Mouse (Mus musculus): ENCODE measurements at regions not wholly inside any gene's neighbourhood (a gene's known extent, or its start where the extent isn't known, plus 50 kb on each side); places are given as distances from the start of the nearest gene placed in this dataset.

DNA sequence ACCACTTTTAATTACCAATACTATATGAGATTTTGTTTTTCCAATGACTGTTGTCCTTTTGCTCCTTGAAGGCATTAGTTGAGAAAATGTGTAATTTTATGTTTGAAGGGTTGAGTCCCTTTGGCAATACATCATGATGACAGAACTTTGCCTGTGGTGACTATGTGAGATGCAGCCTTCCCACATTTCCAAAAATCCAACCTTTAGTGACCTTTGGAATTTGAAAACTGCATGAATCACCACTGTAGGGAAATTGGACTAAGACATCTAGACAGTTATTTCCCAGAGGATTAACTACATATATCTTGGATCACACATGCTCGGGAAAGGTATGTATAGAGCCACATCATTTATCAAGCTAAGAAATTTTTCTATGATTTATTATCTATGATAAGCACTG is 57.7 kb downstream of the Fbxo5 start:
- DNase-seq (ENCODE audit: extremely low spot score in 1 of 2, low spot score in 1 of 2) = no peak

DNA sequence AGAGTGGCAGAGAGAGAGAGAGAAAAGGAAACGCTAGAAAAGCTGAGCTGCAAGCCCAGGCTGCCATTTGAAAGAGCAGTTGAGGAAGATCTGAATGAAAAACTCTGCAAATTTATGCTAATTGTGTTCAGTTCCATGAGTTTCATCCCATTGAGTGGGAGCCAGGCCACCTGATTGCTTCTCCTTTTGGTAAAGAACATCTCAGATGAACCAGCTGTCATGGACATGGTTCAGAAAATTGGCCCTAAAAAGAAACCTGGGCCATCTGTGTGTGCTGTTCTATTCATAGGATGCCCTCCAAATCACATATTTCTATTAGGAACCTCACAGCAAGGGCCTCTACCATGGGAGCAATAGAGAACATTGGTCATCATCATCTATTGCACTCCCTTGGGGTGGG is 70.3 kb downstream of the Fbxo5 start:
- peak; percentile 4 to 17 for DNase-seq (ENCODE audit: extremely low spot score in 1 of 2, low spot score in 1 of 2)

DNA sequence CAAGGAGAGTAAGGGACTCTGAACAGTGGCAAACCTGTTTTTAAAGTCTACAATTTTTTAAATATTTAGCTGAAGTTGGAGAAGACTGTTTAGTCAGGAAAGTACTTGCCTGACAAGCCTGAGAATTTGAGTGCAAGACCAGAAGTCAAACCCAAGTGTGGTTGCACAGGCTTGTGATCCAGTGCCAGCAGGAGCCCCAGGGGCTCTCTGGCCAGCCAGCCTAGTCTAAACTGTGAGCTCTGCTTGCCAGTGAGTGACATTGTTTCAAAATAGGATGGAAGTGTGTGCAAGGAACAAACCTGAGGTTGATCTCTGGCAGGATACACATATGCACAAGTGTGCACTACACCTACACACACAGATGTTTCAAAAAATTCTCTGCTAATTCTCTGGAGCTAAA is 60.8 kb downstream of the Vip start:
- DNase-seq (ENCODE audit: extremely low spot score in 1 of 2, low spot score in 1 of 2) = no peak

DNA sequence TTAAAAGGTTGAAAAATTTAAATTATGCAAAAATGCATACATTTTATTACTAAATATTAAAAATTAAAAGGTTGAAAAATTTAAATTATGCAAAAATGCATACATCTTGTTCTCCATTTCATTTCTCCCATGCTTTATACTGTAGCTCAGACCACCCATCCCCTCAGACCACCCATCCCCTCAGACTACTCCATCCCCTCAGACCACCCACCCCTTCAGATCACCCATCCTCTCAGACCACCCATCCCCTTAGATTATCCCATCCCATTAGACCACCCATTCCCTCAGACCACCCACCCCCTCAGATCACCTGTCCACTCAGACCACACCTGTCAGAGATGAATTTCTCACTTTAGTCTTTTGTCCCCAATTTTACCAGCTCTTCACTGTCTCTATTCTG is 58.4 kb downstream of the Vip start:
- no peak for DNase-seq (ENCODE audit: extremely low spot score in 1 of 2, low spot score in 1 of 2)
